Mouse (Mus musculus) liver, postnatal 0 days (tissue): Measurements from ENCODE around the gene Rhox10. TPM values are rescaled to one million over a fixed set of nuclear protein-coding genes. Genes with fewer than 3 reads are reported as not detected.
"Not testable (repeated sequence)": the region's sequence is repeated elsewhere in the genome, so short reads cannot be mapped to it uniquely, and the experiment has no call there.

Experiments used
- ATAC-seq: fragments of 200-750 bp; cut with Nextera tagmentation; 2 replicates; pipeline ENCODE4 v1.8.0; 2017; ENCODE audit warnings: mild to moderate bottlenecking, moderate library complexity
- DNase-seq: peaks from one replicate; pipeline ENCODE4 v3.0.0-alpha.2; 2016
- H3K27ac ChIP-seq: fragments of 300-500 bp; sonication (generic); 2 replicates; pipeline ENCODE4 v1.5.1; 2014; ENCODE audit warnings: antibody characterized with exemption, moderate library complexity, mild to moderate bottlenecking, low read depth
- H3K27me3 ChIP-seq: fragments of 300-500 bp; sonication (generic); 2 replicates; pipeline ENCODE4 v1.6.1; 2014; ENCODE audit warnings: low read length, control low read depth, mixed read lengths; ENCODE audit not compliant: insufficient read depth
- H3K36me3 ChIP-seq: fragments of 300-500 bp; sonication (generic); replicated peaks from 2 replicates; pipeline ENCODE4 v1.6.1; 2014; ENCODE audit warnings: mild to moderate bottlenecking, control low read depth, low read length, moderate library complexity, mixed read lengths; ENCODE audit not compliant: insufficient read depth
- H3K4me1 ChIP-seq: fragments of 300-500 bp; sonication (generic); 2 replicates; pipeline ENCODE4 v1.6.1; 2014; ENCODE audit warnings: antibody characterized with exemption, mild to moderate bottlenecking, control low read depth; ENCODE audit not compliant: insufficient read depth
- H3K4me2 ChIP-seq: fragments of 300-500 bp; sonication (generic); 2 replicates; pipeline ENCODE4 v1.6.1; 2014; ENCODE audit warnings: low read depth, mild to moderate bottlenecking, low read length, moderate library complexity, mixed read lengths
- H3K4me3 ChIP-seq: fragments of 300-500 bp; sonication (generic); 2 replicates; pipeline ENCODE4 v1.5.1; 2014; ENCODE audit warnings: low read depth, low read length
- H3K9ac ChIP-seq: fragments of 300-500 bp; sonication (generic); replicated peaks from 2 replicates; pipeline ENCODE4 v1.6.1; 2014; ENCODE audit warnings: mild to moderate bottlenecking, moderate library complexity
- H3K9me3 ChIP-seq: fragments of 300-500 bp; sonication (generic); 2 replicates; pipeline ENCODE4 v1.6.1; 2016; ENCODE audit warnings: mild to moderate bottlenecking, control low read depth, low read length, mixed read lengths
- CTCF ChIP-seq: sonication (generic); IDR thresholded peaks from 2 replicates; pipeline ENCODE4 v1.5.1; 2016; ENCODE audit warnings: antibody characterized with exemption, low read depth
- EP300 ChIP-seq: IDR thresholded peaks from 2 replicates; pipeline ENCODE4 v1.6.1; 2016; ENCODE audit warnings: antibody characterized with exemption, low read depth, mild to moderate bottlenecking
- WGBS: fragments of 180-500 bp; shearing (Covaris S2); extraction: QIAGEN DNeasy Blood & Tissue Kit; methylation state at CpG from one replicate; pipeline ENCODE4 v1.1.7; 2014; ENCODE audit not compliant: insufficient replicate concordance; 5-methylcytosine and 5-hydroxymethylcytosine counted together
- polyA plus RNA-seq: library from polyadenylated mRNA; unstranded; fragments of >200 nt; fragmentation: Nextera tagmentation; extraction: Ambion mirVana; gene quantifications from 2 replicates; pipeline ENCODE4 v1.2.1, GENCODE M21; 2015

Rhox10 gene
- not detected in 2 replicates for polyA plus RNA-seq

DNA sequence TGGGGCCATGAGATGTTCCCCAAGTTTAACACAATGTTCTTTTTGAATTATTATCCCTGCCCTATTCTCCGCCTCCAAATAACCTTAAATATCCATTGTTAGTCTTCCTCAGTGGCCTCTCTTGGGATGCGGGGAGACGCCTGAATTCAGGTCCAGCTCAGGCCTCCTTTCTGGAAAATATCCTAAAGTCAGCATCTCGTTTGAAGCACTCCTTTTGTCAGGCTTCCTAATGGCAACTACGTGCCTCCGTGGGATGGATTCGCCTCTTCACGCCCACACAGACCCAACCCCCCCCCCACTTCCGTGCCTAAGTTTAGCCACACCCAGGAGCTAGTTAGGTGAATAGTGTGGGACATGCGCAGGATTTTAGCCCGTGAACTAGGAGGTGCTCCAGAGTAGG lies at the start of gene Rhox10:
Rhox10 (plus strand) TSS at position 301 of the 400 bp plus-strand sequence.
- H3K27me3 ChIP-seq, result no peaks in the 10 kb centered on the region
- H3K36me3 ChIP-seq, result no peaks in the 10 kb centered on the region
- no peaks in the 10 kb centered on the region for H3K9me3 ChIP-seq
- 82% methylated on average over 11 of the region's 11 CpGs for WGBS
- no peaks in the 10 kb centered on the region for H3K4me1 ChIP-seq
- no peak for ATAC-seq
- H3K27ac ChIP-seq, result no peak within 1 kb of the TSS
- no peak for DNase-seq
- no peak within 1 kb of the TSS for H3K4me2 ChIP-seq
- no peak within 1 kb of the TSS for H3K4me3 ChIP-seq
- TF ChIP-seq CTCF (no peak), EP300 (no peak)
- no peak within 1 kb of the TSS for H3K9ac ChIP-seq

DNA sequence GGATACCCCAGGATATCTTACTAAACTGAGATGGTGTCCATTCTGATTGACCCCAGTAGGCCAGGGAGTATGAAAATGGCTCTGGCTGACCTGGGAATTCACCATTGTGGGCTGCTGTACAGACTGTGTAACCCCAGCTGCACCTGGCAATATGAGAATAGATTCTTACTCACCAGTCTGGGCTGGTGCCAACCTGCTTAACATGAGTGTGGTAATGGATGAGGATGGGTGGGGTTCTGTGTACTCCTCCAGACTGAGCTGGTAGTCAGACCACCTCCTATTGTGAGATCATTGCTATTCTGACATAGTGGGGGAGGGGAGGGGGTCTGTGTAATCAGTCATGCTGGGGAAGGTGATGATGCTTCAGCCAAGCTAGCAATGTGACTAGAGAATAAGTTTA lies 47.7 kb upstream of the Rhox10 start, which contains the start of gene Btg1-ps1:
Btg1-ps1 (minus strand) TSS at position 219 of the 400 bp plus-strand sequence.
- not testable (repeated sequence) for H3K4me1 ChIP-seq, H3K4me3 ChIP-seq, H3K27me3 ChIP-seq, H3K4me2 ChIP-seq, DNase-seq, H3K36me3 ChIP-seq, ATAC-seq, H3K9ac ChIP-seq, H3K9me3 ChIP-seq, H3K27ac ChIP-seq

DNA sequence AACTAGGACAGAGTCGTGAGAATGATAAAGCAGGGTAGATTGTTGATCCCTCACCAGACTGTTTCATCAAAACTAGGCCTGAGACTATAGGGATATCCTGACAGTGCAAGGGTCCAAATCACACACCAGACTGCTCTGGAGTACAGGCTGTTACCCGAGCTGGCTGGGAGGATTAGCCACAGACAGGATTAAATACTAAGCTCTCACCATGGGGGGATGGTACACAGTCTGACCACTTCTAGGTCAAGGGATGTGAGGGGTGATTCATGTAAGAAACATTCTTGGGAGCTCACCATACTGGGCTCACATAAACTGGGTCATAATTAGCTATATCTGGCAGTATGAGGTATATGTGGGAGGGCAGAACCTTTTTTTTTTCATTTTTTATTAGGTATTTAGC lies 32.4 kb upstream of the Rhox10 start:
- WGBS, result 58% methylated on average over 2 of the region's 2 CpGs
- H3K27ac ChIP-seq, result no peak overlapping the region
- TF ChIP-seq EP300 (no peak), CTCF (no peak)
- no peaks in the 10 kb centered on the region for H3K9me3 ChIP-seq
- H3K4me1 ChIP-seq, result no peaks in the 10 kb centered on the region
- ATAC-seq (no peak), DNase-seq (no peak)
- no peak overlapping the region for H3K4me3 ChIP-seq
- no peak overlapping the region for H3K9ac ChIP-seq
- H3K36me3 ChIP-seq, result no peaks in the 10 kb centered on the region
- H3K4me2 ChIP-seq, result no peak overlapping the region
- no peaks in the 10 kb centered on the region for H3K27me3 ChIP-seq

DNA sequence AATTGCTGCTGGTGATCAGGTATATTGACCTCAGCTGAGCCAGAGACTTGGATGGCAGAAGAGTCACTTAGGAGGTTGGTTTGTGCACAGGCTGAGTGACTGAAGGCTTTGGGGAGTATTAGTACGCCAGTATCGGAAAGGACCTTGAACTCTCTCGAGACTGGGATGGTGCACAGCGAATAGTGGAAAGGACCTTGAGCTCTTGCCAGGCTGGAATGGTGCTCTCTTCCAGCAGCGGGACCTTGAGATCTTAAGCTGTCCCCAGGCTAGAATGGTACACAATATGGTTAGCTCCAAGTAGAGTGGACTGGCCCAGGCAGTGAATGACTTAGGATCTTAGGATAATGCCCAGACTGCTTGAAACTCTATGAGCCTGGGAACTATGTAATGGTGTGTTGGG lies 26.6 kb upstream of the Rhox10 start:
- TF ChIP-seq EP300 (no peak), CTCF (no peak)
- H3K9me3 ChIP-seq, result no peaks in the 10 kb centered on the region
- ATAC-seq (no peak), DNase-seq (no peak)
- H3K36me3 ChIP-seq, result no peaks in the 10 kb centered on the region
- no peaks in the 10 kb centered on the region for H3K27me3 ChIP-seq
- H3K4me3 ChIP-seq, result no peak overlapping the region
- WGBS, result 83% methylated on average over 5 of the region's 5 CpGs
- H3K4me1 ChIP-seq, result no peaks in the 10 kb centered on the region
- no peak overlapping the region for H3K9ac ChIP-seq
- H3K4me2 ChIP-seq, result no peak overlapping the region
- no peak overlapping the region for H3K27ac ChIP-seq

DNA sequence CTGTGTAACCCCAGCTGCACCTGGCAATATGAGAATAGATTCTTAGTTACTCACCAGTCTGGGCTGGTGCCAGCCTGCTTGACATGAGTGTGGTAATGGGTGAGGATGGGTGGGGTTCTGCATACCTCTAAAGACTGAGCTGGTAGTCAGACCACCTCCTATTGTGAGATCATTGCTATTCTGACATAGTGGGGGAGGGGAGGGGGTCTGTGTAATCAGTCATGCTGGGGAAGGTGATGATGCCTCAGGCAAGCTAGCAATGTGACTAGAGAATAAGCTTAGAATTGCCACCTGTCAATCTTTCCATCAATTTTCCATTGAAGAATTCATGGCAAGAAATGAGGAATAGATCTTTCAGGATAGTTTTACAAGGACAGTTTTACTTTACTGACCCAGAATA lies 23.3 kb upstream of the Rhox10 start, which contains the start of gene Btg1-ps2:
Btg1-ps2 (minus strand) TSS at position 101 of the 400 bp plus-strand sequence.
- H3K9me3 ChIP-seq, ATAC-seq, H3K4me2 ChIP-seq, DNase-seq, H3K27me3 ChIP-seq, H3K36me3 ChIP-seq, H3K9ac ChIP-seq, H3K4me3 ChIP-seq, H3K4me1 ChIP-seq, H3K27ac ChIP-seq: not testable (repeated sequence)

DNA sequence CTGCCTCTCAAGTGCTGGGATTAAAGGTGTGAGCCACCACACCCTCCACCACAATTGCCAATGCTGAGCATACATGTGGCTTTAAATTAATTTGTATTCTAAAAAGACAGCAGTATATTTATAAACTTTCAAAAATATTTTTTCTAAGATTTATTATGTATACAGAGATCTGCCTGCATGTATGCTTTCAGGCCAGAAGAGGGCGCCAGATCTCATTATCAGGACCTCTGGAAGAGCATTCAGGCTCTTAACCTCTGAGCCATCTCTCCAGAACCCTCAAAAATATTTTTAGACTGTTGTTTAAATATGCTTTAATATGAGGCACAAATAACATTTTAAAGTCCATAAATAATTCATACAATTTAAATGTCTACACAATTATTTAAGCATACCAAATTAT lies 4.7 kb upstream of the Rhox10 start:
- H3K9ac ChIP-seq, result no peak overlapping the region
- no peaks in the 10 kb centered on the region for H3K9me3 ChIP-seq
- H3K27ac ChIP-seq, result no peak overlapping the region
- DNase-seq, result no peak
- H3K4me3 ChIP-seq, result no peak overlapping the region
- 6% methylated on average over 1 of the region's 1 CpGs for WGBS
- H3K27me3 ChIP-seq, result no peaks in the 10 kb centered on the region
- no peak overlapping the region for H3K4me2 ChIP-seq
- no peaks in the 10 kb centered on the region for H3K4me1 ChIP-seq
- H3K36me3 ChIP-seq, result no peaks in the 10 kb centered on the region
- TF ChIP-seq CTCF (peak; percentile 49), EP300 (no peak)
- no peak for ATAC-seq

DNA sequence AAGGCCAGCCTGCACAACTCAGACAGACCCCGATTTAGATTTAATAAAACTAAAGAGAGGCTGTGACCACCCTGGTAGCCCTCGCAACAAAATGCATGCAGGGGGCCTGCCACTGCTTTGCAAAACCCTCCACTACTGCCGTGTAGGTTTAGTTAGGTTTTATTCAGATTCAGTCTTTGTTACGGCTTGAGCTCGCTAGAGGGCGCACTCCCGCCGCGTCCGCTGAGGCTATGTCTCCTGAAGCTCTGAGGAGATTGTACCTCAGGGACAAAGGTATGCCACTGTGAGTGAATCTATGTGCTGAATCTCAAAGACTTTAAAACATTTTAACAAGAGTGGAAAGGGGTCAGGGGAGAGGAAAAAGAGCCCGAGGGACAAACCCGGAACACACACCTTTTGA lies 18.0 kb downstream of the Rhox10 start:
- no peaks in the 10 kb centered on the region for H3K4me1 ChIP-seq
- no peaks in the 10 kb centered on the region for H3K9me3 ChIP-seq
- H3K4me2 ChIP-seq, result no peak overlapping the region
- H3K27ac ChIP-seq, result no peak overlapping the region
- peak; percentile 45 for DNase-seq
- H3K4me3 ChIP-seq, result no peak overlapping the region
- H3K27me3 ChIP-seq, result 0 out of 2 replicates have a peak, but pooled peaks cover 3% of the 10 kb centered on the region
- TF ChIP-seq CTCF (peak; percentile 67), EP300 (no peak)
- WGBS, result 23% methylated on average over 12 of the region's 12 CpGs
- H3K9ac ChIP-seq, result no peak overlapping the region
- no peaks in the 10 kb centered on the region for H3K36me3 ChIP-seq
- no peak for ATAC-seq
